Mouse (Mus musculus): ENCODE data around the gene Rsu1.

- TF ChIP-seq CTCF (IDR thresholded peaks at IDR 0.05; ENCODE audit: borderline replicate concordance, extremely low read depth, insufficient read depth, insufficient read length) (no peak), POLR2A (IDR thresholded peaks at IDR 0.05; ENCODE audit: borderline replicate concordance, extremely low read depth, insufficient read depth, insufficient read length, poor library complexity, severe bottlenecking) (no peak)
Measured at GRCm38 (mm10) chr2:13297733-13298132, 26.5 kb upstream of the Rsu1 start.
